Mouse (Mus musculus) heart, adult 2 months (tissue): ENCODE measurements around the gene Slc35c2. TPM values are rescaled to one million over a fixed set of nuclear protein-coding genes. Genes with fewer than 3 reads are reported as not detected.
A peak's percentile ranks its signal among the peaks of the same experiment; 100 is the strongest.

Experiments used
- DNase-seq, 2 experiments: peaks; one replicate each; pipeline ENCODE4 v3.0.0; 2021
- H3K27ac ChIP-seq: fragments of 200-600 bp; 2 replicates; pipeline ENCODE4 v1.8.1; 2022
- H3K27me3 ChIP-seq: fragments of 200-500 bp; 2 replicates; pipeline ENCODE4 v1.6.1; 2012; ENCODE audit warnings: mild to moderate bottlenecking, low read length, inconsistent platforms, mixed read lengths; ENCODE audit not compliant: control insufficient read depth, insufficient read depth
- H3K36me3 ChIP-seq: fragments of 200-500 bp; 2 replicates; pipeline ENCODE4 v1.6.1; 2012; ENCODE audit warnings: low read length, inconsistent platforms; ENCODE audit not compliant: control insufficient read depth, insufficient read depth
- H3K4me1 ChIP-seq: fragments of 200-500 bp; 2 replicates; pipeline ENCODE4 v1.6.1; 2011; ENCODE audit warnings: low read length; ENCODE audit not compliant: control insufficient read depth, insufficient read depth
- H3K4me3 ChIP-seq: fragments of 200-600 bp; 2 replicates; pipeline ENCODE4 v1.8.1; 2022
- H3K79me2 ChIP-seq: fragments of 200-500 bp; replicated peaks from 2 replicates; pipeline ENCODE4 v1.6.1; 2012; ENCODE audit warnings: mild to moderate bottlenecking, inconsistent platforms, low read length, moderate library complexity, mixed read lengths; ENCODE audit not compliant: control insufficient read depth, insufficient read depth
- H3K9ac ChIP-seq: fragments of 200-500 bp; 2 replicates; pipeline ENCODE4 v1.6.1; 2012; ENCODE audit warnings: low read depth, mild to moderate bottlenecking, control low read depth, inconsistent platforms, low read length, mixed read lengths
- CTCF ChIP-seq: fragments of 200-600 bp; IDR thresholded peaks from 2 replicates; pipeline ENCODE4 v1.8.1; 2022; ENCODE audit warnings: antibody characterized with exemption, mild to moderate bottlenecking, moderate library complexity
- EP300 ChIP-seq: fragments of 200-500 bp; IDR thresholded peaks from 2 replicates; pipeline ENCODE4 v1.6.1; 2011; ENCODE audit warnings: low read depth, low read length, control low read depth; ENCODE audit not compliant: insufficient read depth
- POLR2A ChIP-seq: fragments of 200-500 bp; IDR thresholded peaks from 2 replicates; pipeline ENCODE4 v1.6.1; 2011; ENCODE audit warnings: mild to moderate bottlenecking, low read depth, low read length, control low read depth; ENCODE audit not compliant: insufficient read depth
- WGBS: fragments of 180-500 bp; shearing (Covaris S2); methylation state at CpG from one replicate; pipeline ENCODE4 v1.1.7; 2018; 5-methylcytosine and 5-hydroxymethylcytosine counted together
- intact Hi-C: fragments of 180-260 bp; cut with DNase I; formaldehyde crosslinking; loops from one replicate; pipeline ENCODE4 v1.15.1; 2025
- polyA plus RNA-seq: library from polyadenylated mRNA; depleted of rRNA; stranded (reverse); fragments of >200 nt; gene quantifications from 2 replicates; pipeline ENCODE4 v1.2.3, GENCODE M21; 2012
- total RNA-seq, 2 experiments: library from RNA; stranded (reverse); gene quantifications; 2 replicates each; pipeline ENCODE4 v1.2.3; 2021

Slc35c2 gene
- total and polyA plus RNA-seq, 3 experiments = 15.9 to 46.4 (median 18.1) TPM

DNA sequence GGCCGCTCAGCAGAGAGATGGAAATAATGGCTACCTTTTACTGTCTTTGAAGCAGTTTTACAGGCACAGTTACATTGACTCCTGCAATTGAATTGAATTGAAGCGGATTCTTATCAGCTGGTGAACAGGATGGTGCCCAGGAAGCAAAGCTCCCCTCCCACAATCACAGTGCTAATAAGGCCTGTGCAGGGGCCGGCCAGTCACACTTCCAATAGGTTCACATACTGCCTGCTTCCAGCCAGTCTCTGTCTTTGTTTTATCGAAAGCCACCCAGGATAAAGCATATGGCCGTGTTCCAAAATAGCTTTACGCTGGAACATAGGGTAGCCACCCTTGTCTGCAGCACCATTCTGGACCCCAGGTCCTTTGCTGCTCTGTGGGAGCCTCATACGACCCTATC lies 39.7 kb upstream of the Slc35c2 start:
- H3K27me3 ChIP-seq = no peaks in the 10 kb centered on the region
- H3K27ac ChIP-seq = peak overlapping the region; percentile 80; the same call in 1 of the 2 replicates
- peaks cover 12% of the 10 kb centered on the region for H3K4me1 ChIP-seq
- no peak overlapping the region for H3K4me3 ChIP-seq
- no peak overlapping the region for H3K9ac ChIP-seq
- no peaks in the 10 kb centered on the region for H3K36me3 ChIP-seq
- TF ChIP-seq POLR2A (no peak), EP300 (no peak), CTCF (no peak)
- 35% methylated on average over 7 of the region's 7 CpGs for WGBS
- DNase-seq = no peak
- intact Hi-C loops = loop anchor here (5.0 kb wide), 1 partner anchor 40 kb away; the partner anchor contains the start of gene Slc35c2
- peaks cover 3% of the 10 kb centered on the region for H3K79me2 ChIP-seq

- WGBS = under 1% methylated on average over 51 of the region's 55 CpGs
- TF ChIP-seq EP300 (no peak), POLR2A (peak; percentile 62), CTCF (no peak)
- intact Hi-C loops = loop anchor here (5.0 kb wide), 1 partner anchor 39 kb away; the partner anchor contains the start of gene Slc35c2
These were observed 38.9 kb upstream of the Slc35c2 start, which contains the start of gene Elmo2 for GRCm38 (mm10) chr2:165326304-165327190. Elmo2 (minus strand) TSS chr2:165326479.

GRCm38 (mm10) chr2:165325521-165326303 lies 38.0 kb upstream of the Slc35c2 start:
- H3K27me3 ChIP-seq = no peaks in the 10 kb centered on the region
- H3K36me3 ChIP-seq = no peaks in the 10 kb centered on the region
- H3K79me2 ChIP-seq = peaks cover 3% of the 10 kb centered on the region
- peak overlapping the region; percentile 74 for H3K27ac ChIP-seq
- peaks cover 28% of the 10 kb centered on the region for H3K4me1 ChIP-seq
- H3K4me3 ChIP-seq = peak overlapping the region; percentile 99
- H3K9ac ChIP-seq = peak overlapping the region; percentile 89
- TF ChIP-seq CTCF (no peak), EP300 (no peak), POLR2A (no peak)
- DNase-seq = no peak
- under 1% methylated on average over 30 of the region's 30 CpGs for WGBS
- intact Hi-C loops = loop anchor here (5.0 kb wide), 1 partner anchor 38 kb away; the partner anchor contains the start of gene Slc35c2

More at GRCm38 (mm10) chr2:165326304-165327190, 38.9 kb upstream of the Slc35c2 start, which contains the start of gene Elmo2:
- H3K27me3 ChIP-seq = no peaks in the 10 kb centered on the region
- DNase-seq = peak; percentile 98
- H3K4me3 ChIP-seq = peak within 1 kb of the TSS; percentile 99
- H3K27ac ChIP-seq = peak within 1 kb of the TSS; percentile 80
- H3K9ac ChIP-seq = peak within 1 kb of the TSS; percentile 89
- peaks cover 20% of the 10 kb centered on the region for H3K4me1 ChIP-seq
- H3K36me3 ChIP-seq = no peaks in the 10 kb centered on the region
- H3K79me2 ChIP-seq = peaks cover 3% of the 10 kb centered on the region

GRCm38 (mm10) chr2:165323928-165324327 lies 36.3 kb upstream of the Slc35c2 start:
- peaks cover 3% of the 10 kb centered on the region for H3K79me2 ChIP-seq
- peaks cover 41% of the 10 kb centered on the region for H3K4me1 ChIP-seq
- no peaks in the 10 kb centered on the region for H3K27me3 ChIP-seq
- intact Hi-C loops = no loop called here
- H3K36me3 ChIP-seq = no peaks in the 10 kb centered on the region
- H3K9ac ChIP-seq = 0 out of 2 replicates have a peak overlapping the region, but pooled peaks have one; percentile 17
- WGBS = 50% methylated on average over 5 of the region's 5 CpGs
- TF ChIP-seq EP300 (no peak), CTCF (no peak), POLR2A (no peak)
- H3K27ac ChIP-seq = peak overlapping the region; percentile 63
- H3K4me3 ChIP-seq = no peak overlapping the region
- DNase-seq = no peak

DNA sequence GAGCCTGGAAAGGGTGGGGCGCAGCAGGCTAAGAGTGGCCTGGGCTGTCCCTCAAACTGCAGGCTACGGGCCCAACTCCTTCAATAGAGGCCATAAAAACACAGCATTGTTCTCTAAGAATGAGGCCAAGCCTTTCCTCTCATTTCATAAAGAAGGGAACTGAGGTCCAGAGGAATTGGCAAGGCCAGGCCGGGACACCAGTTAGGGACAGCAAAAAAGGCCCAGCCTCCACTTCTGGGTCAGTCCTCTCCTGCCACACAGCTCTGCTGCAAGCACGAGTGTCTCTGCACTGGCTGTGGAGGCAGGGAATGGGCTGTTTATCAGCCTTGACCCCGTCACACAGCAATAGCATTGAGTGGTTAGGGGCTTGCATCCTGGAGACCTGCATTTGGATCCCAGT lies 35.8 kb upstream of the Slc35c2 start:
- DNase-seq = no peak
- 0 out of 2 replicates have a peak overlapping the region, but pooled peaks have one; percentile 17 for H3K9ac ChIP-seq
- 50% methylated on average over 5 of the region's 5 CpGs for WGBS
- peaks cover 3% of the 10 kb centered on the region for H3K79me2 ChIP-seq
- no peaks in the 10 kb centered on the region for H3K27me3 ChIP-seq
- no peaks in the 10 kb centered on the region for H3K36me3 ChIP-seq
- intact Hi-C loops = no loop called here
- H3K4me3 ChIP-seq = no peak overlapping the region
- H3K4me1 ChIP-seq = peaks cover 45% of the 10 kb centered on the region
- no peak for TF ChIP-seq CTCF
- TF ChIP-seq EP300 = no peak
- TF ChIP-seq POLR2A = no peak
- peak overlapping the region; percentile 63 for H3K27ac ChIP-seq
